Mouse (Mus musculus) heart, embryonic 15.5 days (tissue): ENCODE results near the gene Dad1. TPM values are rescaled to one million over a fixed set of nuclear protein-coding genes. Genes with fewer than 3 reads are reported as not detected.

ENCODE experiments used
- ATAC-seq: fragments of 200-750 bp; cut with Nextera tagmentation; replicated peaks from 2 replicates; pipeline ENCODE4 v1.8.0; 2017; ENCODE audit warnings: low read depth, moderate TSS enrichment; ENCODE audit not compliant: insufficient number of reproducible peaks, insufficient read depth, low FRiP score
- H3K27ac ChIP-seq: fragments of 300-500 bp; sonication (generic); 2 replicates; pipeline ENCODE4 v1.5.1; 2015; ENCODE audit warnings: mild to moderate bottlenecking, inconsistent platforms
- H3K27me3 ChIP-seq: fragments of 300-500 bp; sonication (generic); 2 replicates; pipeline ENCODE4 v1.6.1; 2015; ENCODE audit warnings: inconsistent platforms
- H3K36me3 ChIP-seq: fragments of 300-500 bp; sonication (generic); 2 replicates; pipeline ENCODE4 v1.6.1; 2015; ENCODE audit warnings: mild to moderate bottlenecking, inconsistent platforms
- H3K4me1 ChIP-seq: fragments of 300-500 bp; sonication (generic); replicated peaks from 2 replicates; pipeline ENCODE4 v1.6.1; 2015; ENCODE audit warnings: inconsistent platforms
- H3K4me2 ChIP-seq: fragments of 300-500 bp; sonication (generic); 2 replicates; pipeline ENCODE4 v1.6.1; 2015; ENCODE audit warnings: inconsistent platforms, mild to moderate bottlenecking, moderate library complexity
- H3K4me3 ChIP-seq: fragments of 300-500 bp; sonication (generic); 2 replicates; pipeline ENCODE4 v1.5.1; 2015; ENCODE audit warnings: mild to moderate bottlenecking, inconsistent platforms
- H3K9ac ChIP-seq: fragments of 300-500 bp; sonication (generic); 2 replicates; pipeline ENCODE4 v1.6.1; 2015; ENCODE audit warnings: mild to moderate bottlenecking, inconsistent platforms
- H3K9me3 ChIP-seq: fragments of 300-500 bp; sonication (generic); replicated peaks from 2 replicates; pipeline ENCODE4 v1.6.1; 2016; ENCODE audit warnings: inconsistent platforms
- WGBS: fragments of 180-500 bp; shearing (Covaris S2); methylation state at CpG from one replicate; pipeline ENCODE4 v1.1.7; 2015; ENCODE audit warnings: mixed read lengths; 5-methylcytosine and 5-hydroxymethylcytosine counted together
- polyA plus RNA-seq: library from polyadenylated mRNA; unstranded; fragments of >200 nt; fragmentation: Nextera tagmentation; extraction: Ambion mirVana; gene quantifications from 2 replicates; pipeline ENCODE4 v1.2.1, GENCODE M21; 2015

The Dad1 gene
- polyA plus RNA-seq, 1 experiment from 2014 or later: 362 TPM

- H3K4me3 ChIP-seq: no peak overlapping the region
- no peaks in the 10 kb centered on the region for H3K9me3 ChIP-seq
- H3K4me2 ChIP-seq: no peak overlapping the region
- no peak overlapping the region for H3K27ac ChIP-seq
- ATAC-seq: no peak
- WGBS: 59% methylated on average over 9 of the region's 9 CpGs
- peaks cover 36% of the 10 kb centered on the region for H3K4me1 ChIP-seq
- H3K9ac ChIP-seq: no peak overlapping the region
- H3K27me3 ChIP-seq: no peaks in the 10 kb centered on the region
- H3K36me3 ChIP-seq: peaks cover 5% of the 10 kb centered on the region; the same call in 1 of the 2 replicates
These were observed 4.6 kb downstream of the Dad1 start for GRCm38 (mm10) chr14:54249326-54249725.

- no peaks in the 10 kb centered on the region for H3K9me3 ChIP-seq
- no peak overlapping the region for H3K4me2 ChIP-seq
- no peak overlapping the region for H3K27ac ChIP-seq
- no peaks in the 10 kb centered on the region for H3K27me3 ChIP-seq
- H3K4me3 ChIP-seq: no peak overlapping the region
- H3K9ac ChIP-seq: no peak overlapping the region
- peaks cover 27% of the 10 kb centered on the region for H3K36me3 ChIP-seq
- H3K4me1 ChIP-seq: peaks cover 25% of the 10 kb centered on the region
- ATAC-seq: no peak
- WGBS: 83% methylated on average over 3 of the region's 3 CpGs
These were observed 7.7 kb downstream of the Dad1 start for GRCm38 (mm10) chr14:54246232-54246631.

GRCm38 (mm10) chr14:54244183-54244582 is 9.7 kb downstream of the Dad1 start:
- Histone ChIP-seq H3K27me3 (no peaks in the 10 kb centered on the region), H3K4me3 (no peak overlapping the region), H3K4me2 (no peak overlapping the region), H3K9me3 (no peaks in the 10 kb centered on the region), H3K36me3 (peaks cover 37% of the 10 kb centered on the region), H3K9ac (no peak overlapping the region), H3K27ac (peak overlapping the region; percentile 36; the same call in 1 of the 2 replicates), H3K4me1 (peaks cover 19% of the 10 kb centered on the region)
- ATAC-seq: no peak
- WGBS: 42% methylated on average over 3 of the region's 3 CpGs

- peaks cover 35% of the 10 kb centered on the region for H3K36me3 ChIP-seq
- WGBS: 74% methylated on average over 5 of the region's 5 CpGs
These were observed 13.4 kb downstream of the Dad1 start for GRCm38 (mm10) chr14:54240542-54240941.

GRCm38 (mm10) chr14:54239002-54239736 is 14.7 kb downstream of the Dad1 start:
- Histone ChIP-seq H3K9me3 (no peaks in the 10 kb centered on the region), H3K36me3 (peaks cover 41% of the 10 kb centered on the region), H3K9ac (no peak overlapping the region), H3K4me1 (peaks cover 22% of the 10 kb centered on the region), H3K27ac (no peak overlapping the region), H3K27me3 (no peaks in the 10 kb centered on the region), H3K4me2 (no peak overlapping the region), H3K4me3 (no peak overlapping the region)
- ATAC-seq: peak; percentile 40; the same call in 1 of the 2 replicates
- WGBS: 15% methylated on average over 7 of the region's 7 CpGs

More at GRCm38 (mm10) chr14:54240542-54240941, 13.4 kb downstream of the Dad1 start:
- no peak overlapping the region for H3K4me2 ChIP-seq
- H3K4me1 ChIP-seq: peaks cover 14% of the 10 kb centered on the region
- ATAC-seq: no peak
- no peak overlapping the region for H3K4me3 ChIP-seq
- no peaks in the 10 kb centered on the region for H3K9me3 ChIP-seq
- no peaks in the 10 kb centered on the region for H3K27me3 ChIP-seq
- peak overlapping the region; percentile 46 for H3K27ac ChIP-seq
- H3K9ac ChIP-seq: no peak overlapping the region

GRCm38 (mm10) chr14:54236881-54237280 is 17.0 kb downstream of the Dad1 start:
- H3K27me3 ChIP-seq: no peaks in the 10 kb centered on the region
- H3K9ac ChIP-seq: no peak overlapping the region
- ATAC-seq: no peak
- H3K4me2 ChIP-seq: no peak overlapping the region
- H3K27ac ChIP-seq: no peak overlapping the region
- H3K4me3 ChIP-seq: no peak overlapping the region
- no peaks in the 10 kb centered on the region for H3K9me3 ChIP-seq
- WGBS: 85% methylated on average over 5 of the region's 5 CpGs
- peaks cover 25% of the 10 kb centered on the region for H3K36me3 ChIP-seq
- H3K4me1 ChIP-seq: peaks cover 38% of the 10 kb centered on the region

- Histone ChIP-seq H3K9me3 (no peaks in the 10 kb centered on the region), H3K4me3 (no peak overlapping the region), H3K4me1 (peaks cover 44% of the 10 kb centered on the region), H3K9ac (no peak overlapping the region), H3K36me3 (peaks cover 16% of the 10 kb centered on the region), H3K27me3 (no peaks in the 10 kb centered on the region), H3K27ac (no peak overlapping the region), H3K4me2 (no peak overlapping the region)
- ATAC-seq: no peak
- WGBS: 75% methylated on average over 5 of the region's 5 CpGs
These were observed 17.9 kb downstream of the Dad1 start for GRCm38 (mm10) chr14:54235825-54236540.

- peak overlapping the region; percentile 13 for H3K4me2 ChIP-seq
These were observed 19.5 kb downstream of the Dad1 start for GRCm38 (mm10) chr14:54234231-54235040.

GRCm38 (mm10) chr14:54233559-54234143 is 20.3 kb downstream of the Dad1 start:
- WGBS: 57% methylated on average over 16 of the region's 16 CpGs
- peaks cover 48% of the 10 kb centered on the region for H3K4me1 ChIP-seq
- H3K4me3 ChIP-seq: no peak overlapping the region

More at GRCm38 (mm10) chr14:54234231-54235040, 19.5 kb downstream of the Dad1 start:
- H3K36me3 ChIP-seq: peaks cover 9% of the 10 kb centered on the region; the same call in 1 of the 2 replicates
- H3K9ac ChIP-seq: no peak overlapping the region
- WGBS: 57% methylated on average over 20 of the region's 20 CpGs
- ATAC-seq: 0 out of 2 replicates have a peak, but pooled peaks have one; percentile 56
- no peaks in the 10 kb centered on the region for H3K27me3 ChIP-seq
- peak overlapping the region; percentile 71 for H3K27ac ChIP-seq
- H3K4me1 ChIP-seq: peaks cover 41% of the 10 kb centered on the region
- no peak overlapping the region for H3K4me3 ChIP-seq
- H3K9me3 ChIP-seq: no peaks in the 10 kb centered on the region

GRCm38 (mm10) chr14:54232811-54233558 is 20.9 kb downstream of the Dad1 start:
- 18% methylated on average over 9 of the region's 9 CpGs for WGBS
- no peak overlapping the region for H3K9ac ChIP-seq
- H3K4me2 ChIP-seq: peak overlapping the region; percentile 19
- no peak for ATAC-seq
- H3K27me3 ChIP-seq: no peaks in the 10 kb centered on the region
- no peak overlapping the region for H3K4me3 ChIP-seq
- H3K4me1 ChIP-seq: peaks cover 53% of the 10 kb centered on the region
- H3K27ac ChIP-seq: peak overlapping the region; percentile 71
- H3K9me3 ChIP-seq: no peaks in the 10 kb centered on the region
- peaks cover 9% of the 10 kb centered on the region; the same call in 1 of the 2 replicates for H3K36me3 ChIP-seq

More at GRCm38 (mm10) chr14:54233559-54234143, 20.3 kb downstream of the Dad1 start:
- ATAC-seq: peak; percentile 59
- Histone ChIP-seq H3K27me3 (no peaks in the 10 kb centered on the region), H3K36me3 (peaks cover 9% of the 10 kb centered on the region; the same call in 1 of the 2 replicates), H3K9ac (no peak overlapping the region), H3K4me2 (peak overlapping the region; percentile 19; the same call in 1 of the 2 replicates), H3K9me3 (no peaks in the 10 kb centered on the region), H3K27ac (peak overlapping the region; percentile 71)
